Mouse (Mus musculus) layer of hippocampus, postnatal 36 days (tissue): Measurements from ENCODE around the gene Ccdc163. TPM values are rescaled to one million over a fixed set of nuclear protein-coding genes. Genes with fewer than 3 reads are reported as not detected.

Experiments used
- DNase-seq, 2 experiments: peaks; one replicate each; pipeline ENCODE4 v3.0.0; 2022
- total RNA-seq, 2 experiments: library from RNA; stranded (reverse); gene quantifications; 2 replicates each; pipeline ENCODE4 v1.2.3; 2021

The Ccdc163 gene
- total RNA-seq, 2 experiments from 2014 or later = 2.8 to 5.3 TPM

DNA sequence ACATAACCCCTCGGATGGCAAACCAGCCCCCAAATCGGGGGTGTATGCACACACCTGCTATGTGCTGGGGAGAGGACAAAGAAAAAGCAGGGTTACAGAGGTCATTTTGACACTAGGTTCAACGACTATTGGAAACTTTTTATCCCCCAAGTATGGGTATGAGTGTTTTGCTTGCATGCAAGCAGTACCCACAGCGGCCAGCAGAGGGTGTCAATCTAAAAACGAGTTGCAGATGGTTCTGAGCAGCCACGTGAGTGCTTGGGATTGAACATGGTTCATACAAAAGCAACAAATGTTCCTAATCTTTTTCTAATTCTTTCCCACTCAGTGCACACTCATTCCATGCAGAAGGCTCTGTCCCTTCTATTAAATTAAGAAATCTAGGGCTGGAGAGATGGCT, 4.5 kb upstream of the Ccdc163 start:
- DNase-seq = peak in 1 of 2 experiments; percentile 34

DNA sequence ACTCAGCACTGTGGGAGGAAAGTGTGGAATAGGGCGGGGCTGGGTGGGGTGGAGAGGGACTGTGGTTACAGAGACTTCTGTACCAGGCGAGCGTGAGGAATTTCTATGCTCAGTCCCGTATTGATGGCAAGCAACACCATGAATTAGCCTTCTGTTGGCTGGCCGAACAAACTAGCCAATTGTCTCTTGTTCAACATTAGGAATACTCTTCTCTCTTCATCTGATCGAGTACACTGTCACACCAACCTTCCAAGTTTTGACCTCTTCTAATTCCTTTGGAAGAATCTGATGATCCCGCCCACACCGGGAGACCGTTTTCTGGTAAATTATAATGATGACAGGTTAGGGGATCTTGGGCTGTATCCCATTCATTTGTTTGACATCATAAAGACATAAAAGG, 643 bp upstream of the Ccdc163 start:
- no peak for DNase-seq

DNA sequence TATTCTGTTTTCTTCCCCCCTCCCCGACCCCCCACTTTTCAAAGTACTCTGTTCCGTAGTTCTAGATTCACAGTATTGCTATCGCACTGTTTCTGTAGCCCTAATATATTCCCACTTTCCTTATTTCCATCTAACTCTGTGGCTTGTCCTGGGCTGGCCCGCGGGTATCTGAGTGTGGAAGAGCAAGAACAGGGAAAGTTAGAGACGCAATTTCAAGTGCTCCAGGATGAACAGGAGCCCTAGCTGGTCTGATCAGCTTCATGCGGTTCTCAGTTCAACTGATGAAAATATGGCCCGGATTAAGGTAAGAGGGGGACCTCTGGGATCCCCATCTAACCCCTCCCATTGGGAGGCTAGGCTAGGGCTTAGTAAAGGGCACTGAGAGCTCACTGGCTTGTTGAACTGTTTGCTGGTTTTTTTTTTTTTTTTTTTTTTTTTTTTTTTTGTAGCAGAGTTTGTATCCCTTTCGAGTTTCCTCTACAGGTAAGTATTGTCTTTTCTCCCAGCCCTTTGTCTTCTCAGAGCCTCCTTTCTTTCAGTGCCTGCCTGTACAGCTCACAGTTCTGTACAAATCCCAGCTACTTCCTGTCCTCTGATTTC, 582 bp downstream of the Ccdc163 start:
- no peak for DNase-seq

DNA sequence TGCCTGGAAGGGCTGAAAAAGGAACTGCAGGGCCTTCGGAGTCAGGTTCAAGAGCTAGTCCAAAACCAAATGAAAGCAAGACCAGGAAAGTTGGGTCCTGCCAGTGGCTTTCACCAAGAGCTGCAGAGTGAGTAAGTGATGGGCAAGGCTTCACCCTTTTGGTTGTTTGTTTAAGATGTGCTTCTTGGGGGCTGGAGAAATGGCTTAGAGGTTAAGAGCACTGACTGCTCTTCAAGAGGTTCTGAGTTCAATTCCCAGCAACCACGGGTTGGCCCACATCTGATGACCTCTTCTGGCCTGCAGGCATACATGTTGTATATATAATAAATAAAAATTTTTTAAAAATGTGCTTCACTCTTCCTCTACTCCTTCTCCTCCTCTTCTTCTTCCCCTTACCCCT, 1.8 kb downstream of the Ccdc163 start:
- DNase-seq = no peak

DNA sequence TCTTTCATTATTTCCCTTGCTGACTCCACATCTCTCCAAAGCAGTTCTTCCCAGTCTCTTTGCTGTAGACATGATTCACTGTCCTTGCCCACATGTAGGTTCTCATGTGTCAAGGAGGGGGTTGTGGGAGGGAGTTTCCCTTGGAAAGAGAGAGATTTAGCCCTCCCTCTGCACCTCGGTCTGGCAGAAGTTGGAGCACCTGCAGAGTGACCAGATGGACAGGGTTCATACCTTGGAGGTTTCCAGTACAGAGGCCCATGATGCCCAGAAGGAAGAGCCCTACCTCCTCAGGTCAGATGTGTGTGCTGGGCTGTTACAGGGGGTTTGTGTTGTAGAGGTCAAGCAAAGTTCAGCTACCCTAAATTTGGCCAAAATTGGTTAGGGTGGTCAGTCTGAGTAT, 4.2 kb downstream of the Ccdc163 start:
- DNase-seq = no peak

DNA sequence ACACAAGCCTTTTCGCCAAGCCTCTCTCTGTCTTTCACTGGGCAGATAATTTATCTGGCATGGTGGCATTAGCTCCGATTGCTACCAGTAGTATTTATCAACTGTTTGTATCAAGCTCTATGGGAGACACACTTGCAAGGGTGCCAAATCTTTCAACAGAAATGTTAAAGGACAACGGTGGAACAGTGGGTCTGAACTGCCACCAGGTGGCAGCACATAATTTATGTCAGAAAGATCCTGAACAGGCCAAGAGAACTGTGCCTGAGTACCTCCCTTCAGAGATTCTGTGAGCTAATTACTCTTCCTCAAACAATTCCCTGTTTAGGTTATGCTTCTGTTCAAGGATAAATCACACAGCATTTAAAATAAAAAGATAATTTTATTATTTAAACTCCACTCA, 11.1 kb downstream of the Ccdc163 start:
- DNase-seq = peak; percentile 38 to 58

DNA sequence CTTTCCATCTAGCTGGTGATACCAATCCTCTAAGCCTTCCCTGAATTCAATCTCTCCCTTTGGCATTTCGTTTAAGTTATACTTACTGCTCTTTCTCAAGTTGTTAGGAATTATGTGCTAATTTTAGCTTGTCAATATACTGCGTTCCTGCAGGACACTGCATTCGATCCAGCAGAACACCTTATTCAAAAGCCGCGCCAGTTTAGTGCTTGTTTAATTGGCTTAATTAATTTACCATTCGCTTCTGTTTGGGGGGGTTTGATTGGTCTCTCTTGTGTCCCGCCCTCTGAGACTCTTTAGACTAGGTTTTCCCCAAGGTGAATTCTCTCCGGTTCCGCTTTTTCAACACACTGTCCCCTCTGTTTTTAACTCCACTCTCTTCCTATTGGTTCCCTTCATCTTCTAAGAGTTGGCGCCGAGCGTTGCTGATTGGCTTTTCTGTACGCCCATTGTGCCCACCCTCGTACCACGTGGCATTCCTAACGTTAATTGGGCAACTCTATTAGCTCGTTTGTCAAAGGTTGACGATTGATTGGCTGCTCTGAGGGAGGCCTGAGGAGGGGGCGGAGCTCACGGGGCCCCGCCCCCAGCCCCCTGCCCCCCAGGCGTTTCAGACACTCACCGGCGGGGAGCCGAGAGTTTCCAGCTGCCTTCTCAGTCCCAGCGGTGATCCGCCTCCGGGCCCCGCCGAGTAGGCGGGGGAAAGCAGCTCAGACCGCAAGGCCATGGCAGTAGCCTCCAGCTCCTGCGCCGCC, 12.2 kb downstream of the Ccdc163 start, which contains the start of gene Tesk2:
Tesk2 (plus strand) TSS at position 606 of the 755 bp plus-strand sequence.
- peak; percentile 84 to 90 for DNase-seq

DNA sequence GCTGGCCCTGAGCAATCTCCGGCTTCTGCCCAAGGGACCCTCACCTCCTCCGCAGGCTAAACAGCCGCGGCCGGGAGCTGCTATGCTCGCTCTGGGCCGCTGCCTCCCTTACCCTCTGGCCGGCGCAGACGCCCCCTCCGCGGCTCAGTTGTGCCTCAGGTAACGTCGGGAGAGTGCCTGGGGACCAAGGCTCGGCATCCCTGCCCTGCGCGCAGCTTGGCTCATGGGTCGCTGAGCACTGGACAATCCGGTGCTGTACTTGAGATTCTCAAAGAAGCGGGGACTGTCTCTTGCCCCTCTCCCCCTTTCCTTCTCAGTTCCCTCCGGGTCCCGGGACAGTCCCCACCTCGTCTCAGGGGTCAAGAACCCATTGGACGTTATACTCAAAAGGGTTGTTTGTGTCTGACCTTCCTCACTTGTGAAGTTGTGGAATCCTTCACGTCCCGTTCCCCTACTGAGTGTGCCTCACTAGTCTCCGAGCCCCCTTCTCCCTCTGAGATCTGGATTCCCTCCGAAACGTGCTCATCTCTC, 12.9 kb downstream of the Ccdc163 start:
- no peak for DNase-seq

DNA sequence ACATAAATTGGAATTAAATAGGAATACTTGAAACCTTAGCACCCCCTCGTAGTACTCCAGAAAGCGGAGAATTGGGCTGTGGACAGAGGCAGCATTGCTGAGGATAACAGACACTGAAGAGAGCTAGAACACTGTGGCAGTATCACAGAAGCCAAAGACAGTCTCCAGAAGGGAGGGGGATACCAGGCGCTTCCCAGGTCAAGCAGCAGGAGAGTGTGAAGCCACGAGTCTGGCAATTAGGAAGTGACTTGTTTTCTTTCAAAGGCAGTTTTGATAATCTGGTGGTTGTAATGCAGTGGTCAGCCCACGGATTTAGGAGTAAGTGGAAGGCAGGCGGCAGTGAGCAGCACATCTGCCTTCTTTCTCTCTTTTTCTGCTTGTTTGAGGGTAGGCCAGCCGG, 13.9 kb downstream of the Ccdc163 start:
- DNase-seq = no peak

DNA sequence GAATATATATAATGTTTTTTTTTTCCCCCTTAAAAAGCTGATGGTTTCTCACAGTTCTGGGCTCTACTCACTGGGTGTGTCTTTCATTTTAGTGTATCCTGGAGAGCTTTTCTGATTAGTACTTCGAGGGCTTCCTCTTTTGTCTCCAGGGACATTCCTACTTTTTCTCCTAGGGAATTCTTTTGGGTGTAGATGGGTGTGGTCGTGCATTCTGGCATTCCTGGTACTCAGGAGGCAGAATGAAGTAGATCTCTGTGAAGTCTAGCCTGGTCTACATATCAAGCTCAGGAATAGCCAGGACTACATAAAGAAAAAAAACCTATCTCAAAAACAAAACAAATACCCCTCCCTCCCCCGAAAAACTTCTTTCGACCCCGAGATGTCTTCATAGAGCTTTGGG, 17.1 kb downstream of the Ccdc163 start:
- DNase-seq = no peak

DNA sequence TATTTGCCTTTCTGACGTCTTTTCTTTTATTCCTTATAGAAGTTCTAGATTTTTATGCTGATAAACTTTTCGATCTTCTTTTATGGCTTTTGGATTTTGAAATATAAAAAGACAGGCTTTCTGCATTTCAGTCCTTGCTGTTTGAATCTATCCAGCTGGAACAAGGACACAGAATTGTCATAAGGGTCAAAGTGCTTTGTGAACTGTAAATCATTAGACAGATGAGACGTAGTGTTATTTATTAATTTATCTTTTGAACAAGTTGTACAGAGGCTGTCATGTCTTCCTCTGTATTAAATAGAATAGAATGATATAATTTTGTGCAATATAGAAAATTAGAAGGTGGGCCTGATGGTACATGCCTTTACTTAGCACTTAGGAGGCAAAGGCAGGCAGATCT, 19.1 kb downstream of the Ccdc163 start:
- DNase-seq = no peak

DNA sequence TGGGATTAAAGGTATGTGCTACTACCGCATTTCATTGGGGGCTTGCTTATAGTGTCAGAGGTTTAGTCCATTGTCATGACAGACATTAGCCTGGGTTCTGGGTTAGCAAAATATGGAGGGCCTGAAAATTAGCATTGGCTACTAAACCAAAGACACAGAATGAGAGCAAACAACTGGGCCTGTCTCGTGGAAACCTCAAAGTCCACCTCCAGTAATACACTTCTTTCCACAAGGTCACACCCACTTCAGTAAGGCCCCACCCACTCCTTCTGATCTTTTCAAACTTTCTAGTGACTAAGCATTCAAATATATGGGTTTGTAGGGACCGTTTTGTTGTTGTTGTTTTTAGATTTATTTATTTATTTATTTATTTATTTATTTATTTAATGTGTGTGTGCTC, 21.2 kb downstream of the Ccdc163 start:
- no peak for DNase-seq

DNA sequence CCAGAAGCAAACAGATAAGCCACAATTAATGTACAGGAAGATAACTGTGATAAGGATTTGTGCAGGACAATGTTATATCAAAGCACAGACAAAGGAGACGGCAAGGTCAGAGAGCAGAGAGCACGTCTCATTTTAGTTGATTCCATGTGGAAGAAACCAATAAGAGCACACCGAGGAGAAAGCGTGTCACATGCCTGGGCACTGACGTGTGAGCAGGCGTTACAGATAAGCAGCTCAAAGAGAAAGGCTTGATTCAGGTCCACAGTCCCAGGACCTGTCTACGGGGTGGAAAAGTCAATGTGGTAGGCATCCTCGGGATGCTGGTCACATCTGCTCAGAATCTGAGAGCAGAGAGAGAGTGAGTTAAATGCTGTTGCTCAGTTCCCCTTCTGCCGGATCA, 22.8 kb downstream of the Ccdc163 start:
- no peak for DNase-seq

DNA sequence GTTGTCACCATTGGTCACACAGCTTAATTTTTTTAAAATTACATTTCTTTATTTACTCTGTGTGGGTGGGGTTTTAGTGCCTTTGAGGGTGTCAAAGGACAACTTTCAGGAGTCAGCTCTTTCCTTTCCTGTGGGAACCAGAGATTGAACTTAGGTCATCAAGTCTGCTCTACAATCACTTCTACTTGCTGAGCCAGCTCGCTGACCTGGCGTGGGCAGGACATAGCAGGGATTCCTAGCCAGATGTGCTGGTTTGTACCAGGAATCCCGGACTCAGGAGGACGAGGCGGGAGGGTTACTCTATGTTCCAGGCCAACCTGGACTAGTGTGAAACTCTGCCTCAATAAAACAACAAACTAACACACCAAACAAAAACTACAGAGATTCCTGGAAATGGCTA, 24.0 kb downstream of the Ccdc163 start:
- no peak for DNase-seq

DNA sequence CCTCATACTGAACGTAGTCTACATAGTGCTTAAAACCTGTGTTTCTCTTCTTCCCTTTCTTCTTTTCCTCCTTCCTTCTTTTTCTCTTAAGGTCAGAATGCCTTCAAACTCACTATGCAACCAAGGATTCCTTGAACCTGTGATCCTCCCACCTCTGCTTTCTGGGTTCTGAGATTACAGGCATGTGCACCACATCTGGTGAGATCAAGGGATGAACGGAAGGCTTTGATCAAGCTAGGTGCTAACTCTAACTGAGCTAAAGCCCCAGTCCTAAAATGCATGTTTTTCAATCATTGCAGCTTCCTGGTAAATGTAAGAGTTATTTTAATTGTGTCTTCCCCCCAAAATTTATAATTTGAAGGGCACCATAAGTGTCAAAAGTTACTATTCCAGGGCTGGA, 26.7 kb downstream of the Ccdc163 start:
- no peak for DNase-seq

DNA sequence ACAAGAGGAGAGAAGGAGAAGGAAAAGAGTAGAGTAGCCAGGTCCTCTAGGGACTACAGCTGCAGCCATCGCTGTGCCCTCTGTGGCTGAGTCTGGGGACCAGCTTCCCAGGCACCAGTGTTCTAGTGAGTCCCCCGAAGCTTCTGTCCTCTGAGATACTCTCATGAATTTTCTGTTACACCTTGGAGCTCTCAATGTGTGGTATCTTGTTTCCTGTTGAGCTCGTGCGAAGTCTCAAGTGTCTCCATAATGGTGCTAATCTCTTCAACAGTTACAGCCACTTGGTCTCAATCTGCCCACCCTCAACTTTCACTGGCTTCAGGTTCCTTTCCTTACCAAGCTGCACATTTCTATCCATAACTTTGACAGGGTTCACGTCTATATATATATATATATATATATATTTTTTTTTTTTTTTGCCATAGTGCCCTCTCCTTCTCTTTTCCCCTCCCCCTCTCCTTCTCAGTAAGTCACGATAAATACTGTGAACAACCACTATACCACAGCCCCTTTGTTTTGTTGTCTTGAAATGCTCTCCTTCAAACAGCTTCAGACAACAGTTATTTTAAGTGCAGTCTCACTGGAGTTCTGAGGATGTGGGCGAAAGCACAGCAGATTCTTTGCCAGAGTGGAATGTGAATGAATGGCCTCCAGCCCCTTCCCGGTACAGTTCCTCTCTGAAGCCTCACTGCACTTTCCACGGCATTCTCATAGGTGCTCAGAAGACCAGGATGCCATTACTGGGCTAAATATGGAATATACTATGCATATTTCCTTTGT, 30.9 kb downstream of the Ccdc163 start:
- no peak for DNase-seq

DNA sequence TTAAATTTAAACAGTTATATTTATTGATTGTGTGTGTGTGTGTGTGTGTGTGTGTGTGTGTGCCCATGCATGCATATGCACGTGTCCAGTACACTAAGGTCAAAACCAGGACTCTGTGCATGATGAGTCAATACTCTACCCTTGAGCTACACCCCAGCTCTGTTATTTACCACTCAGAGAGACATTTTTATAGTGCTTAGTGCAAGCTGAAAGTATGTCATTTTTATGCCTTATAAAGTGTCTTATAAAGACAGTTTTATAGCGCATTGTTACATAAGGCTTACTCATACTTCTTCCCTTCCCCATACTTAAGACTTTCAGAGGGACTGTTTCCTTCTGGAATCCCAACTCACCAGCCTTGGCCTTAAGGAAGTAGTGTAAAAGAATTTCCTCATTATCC, 41.4 kb downstream of the Ccdc163 start:
- no peak for DNase-seq

DNA sequence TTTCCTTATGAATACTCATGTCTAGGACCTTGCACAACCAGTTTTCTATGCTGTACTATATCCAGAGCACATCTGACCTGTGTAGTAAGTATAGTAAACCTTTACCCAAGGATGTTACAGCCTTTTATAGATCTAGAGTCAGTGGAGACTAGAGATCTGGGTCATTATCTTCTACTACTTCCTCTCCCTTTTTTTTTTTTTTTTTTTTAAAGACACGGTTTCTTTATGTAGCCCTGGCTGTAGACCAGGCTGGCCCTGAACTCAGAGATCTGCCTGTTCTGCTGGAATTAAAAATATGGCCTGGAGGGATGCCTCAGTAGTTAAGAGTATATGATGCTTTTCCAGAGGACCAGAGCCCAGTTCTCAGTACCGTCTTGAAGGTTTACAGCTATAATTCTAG, 53.6 kb downstream of the Ccdc163 start:
- DNase-seq = no peak

DNA sequence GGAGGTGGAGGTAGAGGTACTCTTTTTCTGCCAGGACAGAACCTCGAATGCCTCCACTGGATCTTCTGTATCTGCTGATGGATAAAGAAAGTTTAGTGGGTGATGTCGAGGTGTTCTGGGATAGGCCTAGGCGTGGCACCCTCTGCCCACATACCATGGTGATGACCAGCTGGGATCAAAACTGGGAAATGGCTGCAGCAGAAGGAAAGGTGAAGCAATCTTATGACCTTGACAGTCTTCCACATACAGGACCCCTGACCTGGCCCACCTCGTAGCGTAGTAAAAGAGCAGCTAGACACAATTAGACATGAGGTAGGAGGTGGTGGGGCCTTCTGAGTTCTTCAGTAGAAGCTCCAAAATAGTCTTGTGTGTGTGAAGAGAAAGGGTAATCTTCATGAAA, 55.7 kb downstream of the Ccdc163 start:
- DNase-seq = no peak

DNA sequence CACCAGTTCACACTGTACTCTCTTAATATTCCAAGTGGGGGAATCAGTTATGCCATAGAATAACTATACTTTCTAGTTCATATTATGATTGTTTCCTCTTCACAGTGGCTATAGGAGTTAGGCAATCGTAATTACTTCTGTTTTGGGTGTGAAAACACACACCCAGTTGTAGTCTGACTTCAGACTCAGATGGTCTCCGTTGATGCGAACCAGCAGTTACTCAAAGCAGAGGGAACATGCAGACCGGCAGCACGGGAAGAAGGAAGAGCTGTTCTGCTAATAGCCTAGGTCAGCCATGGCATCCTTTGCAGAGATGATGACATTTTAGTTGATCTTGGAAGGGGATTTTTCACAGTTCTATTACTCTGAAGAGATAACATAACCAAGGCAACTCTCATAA, 60.2 kb downstream of the Ccdc163 start:
- no peak for DNase-seq

DNA sequence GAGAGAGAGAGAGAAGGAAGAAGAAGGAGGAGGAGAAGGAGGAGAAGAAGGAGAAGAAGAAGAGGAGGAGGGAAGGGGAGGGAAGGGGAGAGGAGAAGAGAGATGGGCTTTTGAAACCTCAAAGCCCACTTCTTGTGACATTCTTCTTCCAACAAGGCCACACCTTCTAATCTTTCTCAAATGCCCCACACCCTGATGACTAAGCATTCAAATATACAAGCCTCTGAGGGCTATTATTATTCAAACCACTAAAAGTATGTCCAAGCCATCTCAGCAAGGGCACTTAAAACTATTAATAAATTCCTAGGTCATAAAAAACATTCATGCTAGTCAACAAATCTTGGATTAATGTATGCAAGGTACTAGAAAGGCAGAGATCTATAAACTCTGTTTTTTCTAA, 60.8 kb downstream of the Ccdc163 start:
- no peak for DNase-seq

DNA sequence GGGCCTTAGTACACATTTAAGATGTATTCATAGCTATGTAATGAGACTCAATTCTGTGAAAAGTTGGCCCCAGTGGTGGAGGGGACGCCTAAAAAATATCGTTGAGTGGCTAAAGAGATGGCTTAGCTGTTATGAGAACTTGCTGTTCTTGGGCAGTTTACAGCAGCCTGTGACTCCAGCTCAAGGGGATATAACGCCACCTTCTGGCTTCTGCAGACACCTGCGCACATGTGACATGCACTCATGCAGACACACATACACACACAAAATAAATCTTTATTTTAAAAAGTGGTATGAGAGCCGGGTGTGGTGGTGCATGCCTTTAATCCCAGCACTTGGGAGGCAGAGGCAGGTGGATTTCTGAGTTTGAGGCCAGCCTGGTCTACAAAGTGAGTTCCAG, 68.1 kb downstream of the Ccdc163 start:
- no peak for DNase-seq

DNA sequence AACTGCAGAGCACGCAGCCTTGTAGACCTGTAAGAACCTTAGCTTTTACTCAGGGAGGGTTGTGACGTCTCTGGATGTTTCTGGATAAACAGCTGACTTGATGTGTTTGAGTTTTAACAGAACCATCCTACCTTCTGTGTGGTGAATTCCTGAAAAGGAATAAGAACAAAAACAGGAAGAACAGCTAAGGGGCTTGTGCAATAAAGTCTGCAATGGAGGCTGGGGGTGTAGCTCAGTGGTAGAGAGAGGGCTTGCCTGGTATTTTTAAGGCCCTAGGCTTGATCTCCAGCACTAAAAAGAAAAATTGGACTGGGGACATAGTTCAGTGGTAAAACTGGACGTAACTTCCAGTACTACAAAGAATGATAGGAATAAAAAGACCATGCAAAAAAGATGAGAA, 68.8 kb downstream of the Ccdc163 start:
- DNase-seq = no peak
